Mouse (Mus musculus): ENCODE results near the gene Phex. TPM values are rescaled to one million over a fixed set of nuclear protein-coding genes. Genes with fewer than 3 reads are reported as not detected.
A peak's percentile ranks its signal among the peaks of the same experiment; 100 is the strongest.

Gene Phex
- total RNA-seq (2021): under 1 TPM; 0.54 to 0.79 TPM

DNA sequence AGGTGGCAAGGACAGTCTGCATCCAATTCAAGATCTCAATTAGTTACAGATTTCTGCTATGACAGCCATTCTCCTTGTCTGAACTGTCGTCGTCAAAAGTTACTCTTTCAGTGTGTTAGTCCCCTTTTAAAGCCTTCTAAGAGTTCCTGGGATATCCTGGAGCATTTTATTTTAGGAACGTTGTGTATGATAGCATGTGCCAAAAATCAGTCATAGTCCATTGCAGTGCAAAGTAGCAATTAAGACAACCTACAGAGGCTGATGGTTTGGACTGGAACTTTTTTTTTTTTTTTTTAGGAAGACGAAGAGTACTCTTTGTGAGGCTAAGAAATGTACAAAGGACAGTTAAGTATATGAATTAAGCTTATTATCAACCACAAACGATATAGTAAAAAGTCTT, at the start of gene Phex:
Gene Phex (minus strand): TSS at position 101 of the 400 bp plus-strand sequence.
- intact Hi-C loops (cut with DNase I): no loop called here
- no peak for DNase-seq (ENCODE audit: low spot score in 2 of 2)

GRCm38 (mm10) chrX:157462716-157463115, 47.6 kb upstream of the Phex start:
- no peak for DNase-seq (ENCODE audit: low spot score in 2 of 2)

GRCm38 (mm10) chrX:157454430-157454829, 39.3 kb upstream of the Phex start:
- intact Hi-C loops (cut with DNase I): no loop called here

More at GRCm38 (mm10) chrX:157462716-157463115, 47.6 kb upstream of the Phex start:
- intact Hi-C loops (cut with DNase I): loop anchor here (10.0 kb wide), 1 partner anchor 1462 kb away; no protein-coding TSS in a partner anchor

DNA sequence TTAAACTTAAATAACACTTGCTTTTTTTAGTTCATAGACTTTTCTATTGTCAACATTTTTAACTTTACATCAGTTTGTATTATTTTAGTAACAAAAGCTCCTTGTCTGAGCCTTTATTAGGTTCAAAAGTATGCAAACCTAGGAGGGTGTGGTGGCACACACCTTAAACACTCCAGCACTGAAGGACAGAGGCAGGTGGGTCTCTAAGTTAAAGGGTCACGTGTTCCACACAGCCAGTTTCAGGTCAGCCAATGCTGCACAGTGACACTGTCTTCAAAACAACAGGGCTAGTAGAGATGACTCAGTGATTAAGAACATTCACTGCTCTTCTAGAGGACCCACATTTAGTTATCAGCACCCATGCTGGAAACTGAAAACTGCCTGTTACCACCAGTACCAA, 33.9 kb upstream of the Phex start:
- DNase-seq (ENCODE audit: low spot score in 2 of 2): no peak
- intact Hi-C loops (cut with DNase I): no loop called here

More at GRCm38 (mm10) chrX:157454430-157454829, 39.3 kb upstream of the Phex start:
- peak; percentile 23 to 39 for DNase-seq (ENCODE audit: low spot score in 2 of 2)

DNA sequence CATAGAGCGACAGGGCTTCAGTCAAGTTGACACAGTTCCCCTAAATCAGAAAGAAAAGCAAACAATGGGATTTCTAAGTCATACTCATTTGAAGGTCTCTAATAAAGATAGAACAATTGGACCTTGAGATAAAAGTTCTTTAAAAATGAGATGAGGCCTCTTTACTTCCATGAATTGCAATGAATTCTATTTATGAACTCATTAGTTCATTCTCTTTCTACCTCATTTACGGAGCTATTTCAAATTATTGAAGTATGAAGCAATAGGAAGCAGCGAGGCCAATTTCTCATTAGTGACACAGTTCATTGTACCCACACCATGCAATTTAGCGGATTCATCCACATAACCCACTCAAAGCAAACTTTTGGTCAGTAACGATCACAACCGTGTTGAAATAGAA, 32.3 kb upstream of the Phex start:
- intact Hi-C loops (cut with DNase I): no loop called here
- no peak for DNase-seq (ENCODE audit: low spot score in 2 of 2)

GRCm38 (mm10) chrX:157434768-157435167, 19.7 kb upstream of the Phex start:
- intact Hi-C loops (cut with DNase I): no loop called here
- DNase-seq (ENCODE audit: low spot score in 2 of 2): no peak

DNA sequence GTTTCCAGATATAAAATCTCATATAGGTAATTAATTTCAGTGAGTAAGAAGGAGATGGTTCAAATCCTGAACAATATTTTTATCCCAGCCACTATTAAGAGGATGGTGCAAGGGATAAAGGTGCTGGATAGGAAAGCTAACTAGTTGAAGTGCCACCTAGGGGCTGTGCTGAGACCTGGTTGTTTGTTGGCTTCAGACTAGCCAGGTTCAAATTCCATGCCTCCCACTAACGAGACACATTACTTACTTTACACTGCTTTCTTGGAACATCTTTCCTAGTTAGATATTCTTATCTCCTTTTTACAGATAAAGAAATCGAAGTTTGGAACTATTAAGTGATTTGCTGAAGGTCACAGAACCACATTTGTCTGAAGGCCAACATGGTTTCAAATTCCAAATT, 4.3 kb upstream of the Phex start:
- intact Hi-C loops (cut with DNase I): no loop called here
- DNase-seq (ENCODE audit: low spot score in 2 of 2): no peak

GRCm38 (mm10) chrX:157404919-157405318, 10.2 kb downstream of the Phex start:
- no peak for DNase-seq (ENCODE audit: low spot score in 2 of 2)
- intact Hi-C loops (cut with DNase I): no loop called here

- intact Hi-C loops (cut with DNase I): no loop called here
- peak in 1 of 2 experiments; percentile 5 for DNase-seq (ENCODE audit: low spot score in 2 of 2)
Observed at GRCm38 (mm10) chrX:157391241-157391640, 23.9 kb downstream of the Phex start.

DNA sequence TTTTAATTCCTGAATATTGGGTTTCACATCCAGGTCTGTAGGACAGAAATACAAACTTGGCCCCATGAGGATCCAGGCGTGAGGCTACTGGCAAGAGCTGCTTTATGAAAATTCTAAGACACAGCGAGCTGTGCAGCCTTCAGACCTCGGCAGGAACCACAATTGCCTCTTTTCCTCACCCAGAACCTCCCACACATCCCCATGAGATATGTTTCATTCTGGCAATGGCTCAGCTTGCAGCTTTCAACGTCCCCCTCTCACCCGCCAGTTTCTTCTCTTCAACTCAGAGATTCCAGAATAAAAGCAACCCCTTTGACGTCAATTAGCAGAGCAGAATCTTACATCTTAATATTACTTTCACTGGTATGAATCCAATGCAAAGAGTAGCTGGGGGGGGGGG, 25.0 kb downstream of the Phex start:
- peak in 1 of 2 experiments; percentile 11 for DNase-seq (ENCODE audit: low spot score in 2 of 2)

GRCm38 (mm10) chrX:157388419-157388818, 26.7 kb downstream of the Phex start:
- peak; percentile 14 to 21 for DNase-seq (ENCODE audit: low spot score in 2 of 2)

More for the DNA sequence above, 25.0 kb downstream of the Phex start:
- intact Hi-C loops (cut with DNase I): no loop called here

GRCm38 (mm10) chrX:157387025-157387424, 28.1 kb downstream of the Phex start:
- intact Hi-C loops (cut with DNase I): no loop called here
- DNase-seq (ENCODE audit: low spot score in 2 of 2): no peak

More at GRCm38 (mm10) chrX:157388419-157388818, 26.7 kb downstream of the Phex start:
- intact Hi-C loops (cut with DNase I): no loop called here

GRCm38 (mm10) chrX:157378822-157379221, 36.3 kb downstream of the Phex start:
- intact Hi-C loops (cut with DNase I): no loop called here
- DNase-seq (ENCODE audit: low spot score in 2 of 2): no peak

DNA sequence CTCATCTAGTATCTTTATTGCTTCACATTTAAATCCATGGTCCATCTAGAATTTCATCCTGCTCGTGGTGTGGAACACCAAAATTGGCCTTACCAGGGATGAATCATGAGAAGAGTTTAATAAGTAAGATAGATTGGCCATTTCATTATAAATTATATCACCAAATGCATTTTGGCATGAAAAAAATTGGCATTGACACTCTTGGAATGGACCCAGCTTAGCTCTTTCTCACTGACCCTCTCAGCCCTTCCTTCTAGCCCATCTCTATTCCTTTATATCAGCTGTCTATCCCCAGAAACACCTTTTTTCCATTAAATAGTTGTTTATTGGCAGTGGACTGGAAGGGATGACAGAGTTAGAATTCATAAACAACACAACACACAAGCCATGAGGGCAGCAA, 37.7 kb downstream of the Phex start:
- no peak for DNase-seq (ENCODE audit: low spot score in 2 of 2)
- intact Hi-C loops (cut with DNase I): no loop called here

DNA sequence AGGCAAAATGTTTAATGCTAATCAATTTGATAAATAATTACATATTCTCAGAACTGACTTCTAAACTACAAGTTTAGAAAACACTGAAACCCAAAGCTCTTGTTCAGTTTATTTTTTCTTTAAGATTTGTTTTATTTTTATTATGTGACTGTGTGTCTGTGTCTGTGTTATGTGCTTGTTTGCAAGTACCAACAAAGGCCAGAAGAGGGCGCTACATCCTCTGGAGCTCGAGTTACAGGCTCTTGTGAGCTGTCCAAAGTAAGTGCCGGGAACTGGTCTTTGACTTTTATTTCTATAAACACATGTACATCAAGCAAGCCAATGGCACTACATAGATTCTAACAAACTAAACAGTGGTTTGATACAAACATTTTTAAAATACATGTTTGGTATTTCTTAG, 41.2 kb downstream of the Phex start:
- intact Hi-C loops (cut with DNase I): no loop called here
- no peak for DNase-seq (ENCODE audit: low spot score in 2 of 2)

DNA sequence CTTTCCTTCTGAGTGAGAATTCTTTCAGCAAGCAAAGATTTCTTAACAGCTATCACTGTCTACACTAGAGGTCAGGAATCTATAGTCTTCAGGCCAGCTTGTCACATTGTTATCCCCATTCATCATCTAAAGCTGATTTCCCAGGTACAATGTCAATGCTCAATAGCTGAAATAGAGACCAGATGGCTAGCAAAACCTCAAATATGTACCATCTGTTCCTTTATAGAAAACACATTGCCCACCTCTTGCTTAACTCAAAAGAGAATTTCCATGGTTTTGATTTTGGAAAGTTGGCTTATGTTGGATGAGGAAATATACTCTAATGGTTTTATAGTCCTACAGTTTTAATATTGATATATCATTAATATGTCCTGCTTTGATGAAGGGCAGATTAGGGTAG, 45.9 kb downstream of the Phex start:
- intact Hi-C loops (cut with DNase I): no loop called here
- no peak for DNase-seq (ENCODE audit: low spot score in 2 of 2)

DNA sequence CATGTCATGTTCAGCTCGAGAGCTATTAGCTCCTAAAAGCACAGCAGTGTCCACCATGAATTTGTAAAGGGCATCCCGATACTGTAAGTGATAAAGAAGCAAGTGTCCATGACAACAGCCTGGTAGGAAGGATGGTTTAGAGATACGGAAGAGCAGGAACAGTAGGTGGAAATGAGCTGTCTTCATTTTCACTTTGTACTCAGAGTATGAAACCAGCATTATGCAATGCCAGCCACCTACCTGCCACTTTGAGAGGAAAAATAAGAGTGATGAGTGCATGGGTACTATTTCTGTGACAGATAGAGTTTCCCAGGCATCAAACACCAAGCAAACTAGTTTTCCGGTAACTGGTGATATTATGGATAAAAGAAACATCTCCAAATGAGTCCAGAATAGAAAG, 59.6 kb downstream of the Phex start:
- intact Hi-C loops (cut with DNase I): no loop called here
- no peak for DNase-seq (ENCODE audit: low spot score in 2 of 2)

DNA sequence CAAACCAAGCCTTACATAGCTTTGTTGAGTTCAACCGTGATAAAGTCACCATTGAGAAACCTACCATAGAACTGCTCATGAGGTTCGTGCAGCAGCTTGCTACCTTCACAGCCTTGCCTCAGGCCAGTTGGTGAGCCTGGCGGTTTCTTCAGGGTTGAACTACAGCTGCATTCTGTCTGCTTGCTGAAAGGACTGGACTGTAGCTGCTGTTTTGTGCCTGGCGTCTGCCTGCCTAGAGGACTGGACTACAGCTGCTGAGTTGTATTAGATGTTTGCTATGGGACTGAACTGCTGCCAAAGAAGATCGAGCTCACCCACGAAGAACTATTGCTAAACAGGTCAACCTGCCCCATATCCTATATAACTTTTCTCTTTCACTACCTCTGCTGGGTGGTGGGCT, 68.9 kb downstream of the Phex start:
- no peak for DNase-seq (ENCODE audit: low spot score in 2 of 2)
- intact Hi-C loops (cut with DNase I): no loop called here

DNA sequence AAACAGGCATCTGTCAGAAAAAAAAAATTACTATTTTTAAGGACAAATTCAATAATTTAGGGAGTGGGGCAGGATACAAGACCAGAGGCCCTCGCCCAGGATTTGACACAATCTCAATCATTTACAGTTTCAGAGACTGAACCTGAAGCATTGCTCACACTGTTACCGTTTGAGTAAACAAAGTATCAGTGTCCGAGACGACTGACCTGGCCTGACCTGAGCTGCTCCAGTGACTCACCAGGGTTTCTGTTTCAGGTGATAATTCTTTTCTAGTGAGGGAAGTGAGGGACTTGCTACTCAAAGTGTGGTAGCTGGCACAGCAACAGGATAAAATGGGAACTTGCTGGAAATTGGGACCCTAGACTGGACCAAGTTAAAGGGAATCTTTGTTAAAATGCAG, 80.4 kb downstream of the Phex start:
- intact Hi-C loops (cut with DNase I): no loop called here
- no peak for DNase-seq (ENCODE audit: low spot score in 2 of 2)

DNA sequence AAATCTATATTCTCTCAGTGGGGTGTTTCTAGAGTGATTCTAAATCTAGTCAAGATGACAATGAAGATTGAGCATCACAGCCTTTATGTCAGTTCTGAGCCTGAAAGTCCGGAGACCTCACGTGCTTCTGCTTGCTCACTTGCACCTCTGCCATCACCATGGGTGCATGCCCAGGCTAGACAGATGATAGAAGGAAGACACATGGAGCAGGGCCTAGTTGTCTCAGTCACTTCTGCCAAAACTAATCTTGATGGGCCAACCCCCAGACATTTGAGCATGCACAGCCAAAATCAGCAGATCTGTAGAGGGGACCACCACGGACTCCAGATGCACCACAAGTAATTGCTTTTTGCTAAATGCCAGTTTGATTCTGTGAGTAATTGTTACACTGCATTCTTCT, 85.3 kb downstream of the Phex start:
- intact Hi-C loops (cut with DNase I): no loop called here
- DNase-seq (ENCODE audit: low spot score in 2 of 2): no peak

DNA sequence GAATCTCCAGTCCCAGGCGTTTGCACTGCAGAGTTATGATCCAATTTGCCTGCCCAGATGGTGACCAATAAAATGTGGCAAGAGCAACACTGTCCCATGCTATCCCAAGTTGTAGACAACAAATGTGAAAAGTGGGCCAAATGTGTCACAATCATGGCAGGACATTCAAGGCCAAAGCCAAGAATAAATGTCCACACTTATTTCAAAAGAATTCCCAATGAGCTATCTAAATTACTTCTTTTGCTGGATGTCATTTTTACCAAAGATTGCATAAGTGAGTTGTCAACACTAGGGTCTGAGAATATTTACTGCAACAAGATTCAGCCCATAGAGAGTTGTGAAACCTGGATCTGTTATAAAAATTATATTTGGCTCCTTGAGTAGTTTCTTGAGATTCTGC, 86.7 kb downstream of the Phex start:
- no peak for DNase-seq (ENCODE audit: low spot score in 2 of 2)
- intact Hi-C loops (cut with DNase I): no loop called here

GRCm38 (mm10) chrX:157327756-157328155, 87.4 kb downstream of the Phex start:
- no peak for DNase-seq (ENCODE audit: low spot score in 2 of 2)
- intact Hi-C loops (cut with DNase I): no loop called here

Measured in left cerebral cortex, postnatal 36 days (tissue).